Mouse (Mus musculus) adrenal gland, adult (tissue): ENCODE results near the gene Bcl2.
"Not testable (repeated sequence)": the region's sequence is repeated elsewhere in the genome, so short reads cannot be mapped to it uniquely, and the experiment has no call there.

ENCODE experiments used
- DNase-seq, 2 experiments: peaks; one replicate each; pipeline ENCODE4 v3.0.0; 2022 to 2023; ENCODE audit warnings: low spot score in 1 of 2; ENCODE audit not compliant: inconsistent age in 2 of 2

The Bcl2 gene

GRCm38 (mm10) chr1:106713621-106714529 lies at the start of gene Bcl2:
Gene Bcl2 (minus strand): TSS chr1:106714274.
- peak; percentile 83 to 93 for DNase-seq

- DNase-seq: no peak
Observed at GRCm38 (mm10) chr1:106760750-106761149, 46.7 kb upstream of the Bcl2 start.

- DNase-seq: peak; percentile 99
Observed at GRCm38 (mm10) chr1:106759572-106760435, 45.7 kb upstream of the Bcl2 start, which contains the start of gene Kdsr. Gene Kdsr (minus strand): TSS chr1:106759727.

GRCm38 (mm10) chr1:106758734-106759571 lies 44.9 kb upstream of the Bcl2 start:
- peak; percentile 80 to 90 for DNase-seq

GRCm38 (mm10) chr1:106756633-106757032 lies 42.6 kb upstream of the Bcl2 start:
- DNase-seq: no peak

- no peak for DNase-seq
Observed at GRCm38 (mm10) chr1:106752013-106752412, 37.9 kb upstream of the Bcl2 start.

GRCm38 (mm10) chr1:106750656-106751055 lies 36.6 kb upstream of the Bcl2 start:
- no peak for DNase-seq

GRCm38 (mm10) chr1:106748555-106749315 lies 34.7 kb upstream of the Bcl2 start:
- DNase-seq: no peak

GRCm38 (mm10) chr1:106742980-106743379 lies 28.9 kb upstream of the Bcl2 start:
- DNase-seq: no peak

GRCm38 (mm10) chr1:106740735-106741134 lies 26.7 kb upstream of the Bcl2 start:
- no peak for DNase-seq

- no peak for DNase-seq
Observed at GRCm38 (mm10) chr1:106739810-106740209, 25.7 kb upstream of the Bcl2 start.

- no peak for DNase-seq
Observed at GRCm38 (mm10) chr1:106738092-106738491, 24.0 kb upstream of the Bcl2 start.

GRCm38 (mm10) chr1:106736211-106736610 lies 22.1 kb upstream of the Bcl2 start:
- DNase-seq: no peak

- peak; percentile 13 to 65 for DNase-seq
Observed at GRCm38 (mm10) chr1:106735586-106735985, 21.5 kb upstream of the Bcl2 start.

- DNase-seq: no peak
Observed at GRCm38 (mm10) chr1:106722061-106722460, 8.0 kb upstream of the Bcl2 start.

GRCm38 (mm10) chr1:106717736-106718135 lies 3.7 kb upstream of the Bcl2 start:
- not testable (repeated sequence) for DNase-seq

GRCm38 (mm10) chr1:106717071-106717601 lies 3.1 kb upstream of the Bcl2 start:
- DNase-seq: peak; percentile 62 to 89

GRCm38 (mm10) chr1:106716141-106716540 lies 2.1 kb upstream of the Bcl2 start:
- no peak for DNase-seq
